Mouse (Mus musculus) limb, embryonic 14.5 days (tissue): Measurements from ENCODE around the gene Rhof. TPM values are rescaled to one million over a fixed set of nuclear protein-coding genes. Genes with fewer than 3 reads are reported as not detected.

Experiments
- ATAC-seq: fragments of 200-750 bp; cut with Nextera tagmentation; 2 replicates; pipeline ENCODE4 v1.8.0; 2017; ENCODE audit warnings: low read depth, moderate number of reproducible peaks, moderate TSS enrichment; ENCODE audit not compliant: low FRiP score
- DNase-seq: peaks from one replicate; pipeline ENCODE4 v3.0.0-alpha.2; 2015; ENCODE audit warnings: low spot score
- H3K27ac ChIP-seq: fragments of 300-500 bp; sonication (generic); replicated peaks from 2 replicates; pipeline ENCODE4 v1.5.1; 2014; ENCODE audit warnings: low read depth, mild to moderate bottlenecking, low read length, moderate library complexity, mixed read lengths
- H3K27me3 ChIP-seq: fragments of 300-500 bp; sonication (generic); 2 replicates; pipeline ENCODE4 v1.6.1; 2014; ENCODE audit warnings: low read length, mixed read lengths; ENCODE audit not compliant: control insufficient read depth, insufficient read depth
- H3K36me3 ChIP-seq: fragments of 300-500 bp; sonication (generic); 2 replicates; pipeline ENCODE4 v1.6.1; 2014; ENCODE audit warnings: mild to moderate bottlenecking, low read length, moderate library complexity, mixed read lengths; ENCODE audit not compliant: control insufficient read depth, insufficient read depth
- H3K4me1 ChIP-seq: fragments of 300-500 bp; sonication (generic); 2 replicates; pipeline ENCODE4 v1.6.1; 2014; ENCODE audit warnings: antibody characterized with exemption, low read length, mixed read lengths; ENCODE audit not compliant: control insufficient read depth, insufficient read depth
- H3K4me2 ChIP-seq: fragments of 300-500 bp; sonication (generic); replicated peaks from 2 replicates; pipeline ENCODE4 v1.6.1; 2014; ENCODE audit warnings: low read depth, mild to moderate bottlenecking, low read length, moderate library complexity; ENCODE audit not compliant: severe bottlenecking
- H3K4me3 ChIP-seq: fragments of 300-500 bp; sonication (generic); replicated peaks from 2 replicates; pipeline ENCODE4 v1.5.1; 2014; ENCODE audit warnings: low read length
- H3K9ac ChIP-seq: fragments of 300-500 bp; sonication (generic); 2 replicates; pipeline ENCODE4 v1.6.1; 2014; ENCODE audit warnings: mild to moderate bottlenecking, low read depth, low read length, moderate library complexity; ENCODE audit not compliant: severe bottlenecking
- H3K9me3 ChIP-seq: fragments of 300-500 bp; sonication (generic); 2 replicates; pipeline ENCODE4 v1.6.1; 2016; ENCODE audit warnings: low read length; ENCODE audit not compliant: control insufficient read depth
- POLR2A ChIP-seq: fragments of 200-500 bp; IDR thresholded peaks from 2 replicates; pipeline ENCODE4 v1.8.0; 2012; ENCODE audit warnings: inconsistent platforms, mild to moderate bottlenecking, moderate library complexity, borderline replicate concordance; ENCODE audit not compliant: insufficient read depth, insufficient read length; ENCODE audit errors: extremely low read depth
- WGBS: fragments of 180-500 bp; shearing (Covaris S2); extraction: QIAGEN DNeasy Blood & Tissue Kit; methylation state at CpG from one replicate; pipeline ENCODE4 v1.1.7; 2014; 5-methylcytosine and 5-hydroxymethylcytosine counted together
- polyA plus RNA-seq, 2 experiments: library from polyadenylated mRNA; depleted of rRNA in 1 of 2; stranded (reverse) in 1 of 2; unstranded in 1 of 2; fragments of >200 nt; fragmentation: Nextera tagmentation in 1 of 2; extraction: Ambion mirVana in 1 of 2; gene quantifications; 2 replicates each; pipeline versions ENCODE4 v1.2.1 to v1.2.3; 2012 to 2014

Gene Rhof
- polyA plus RNA-seq, 2 experiments, result 3.9 to 5.8 TPM

DNA sequence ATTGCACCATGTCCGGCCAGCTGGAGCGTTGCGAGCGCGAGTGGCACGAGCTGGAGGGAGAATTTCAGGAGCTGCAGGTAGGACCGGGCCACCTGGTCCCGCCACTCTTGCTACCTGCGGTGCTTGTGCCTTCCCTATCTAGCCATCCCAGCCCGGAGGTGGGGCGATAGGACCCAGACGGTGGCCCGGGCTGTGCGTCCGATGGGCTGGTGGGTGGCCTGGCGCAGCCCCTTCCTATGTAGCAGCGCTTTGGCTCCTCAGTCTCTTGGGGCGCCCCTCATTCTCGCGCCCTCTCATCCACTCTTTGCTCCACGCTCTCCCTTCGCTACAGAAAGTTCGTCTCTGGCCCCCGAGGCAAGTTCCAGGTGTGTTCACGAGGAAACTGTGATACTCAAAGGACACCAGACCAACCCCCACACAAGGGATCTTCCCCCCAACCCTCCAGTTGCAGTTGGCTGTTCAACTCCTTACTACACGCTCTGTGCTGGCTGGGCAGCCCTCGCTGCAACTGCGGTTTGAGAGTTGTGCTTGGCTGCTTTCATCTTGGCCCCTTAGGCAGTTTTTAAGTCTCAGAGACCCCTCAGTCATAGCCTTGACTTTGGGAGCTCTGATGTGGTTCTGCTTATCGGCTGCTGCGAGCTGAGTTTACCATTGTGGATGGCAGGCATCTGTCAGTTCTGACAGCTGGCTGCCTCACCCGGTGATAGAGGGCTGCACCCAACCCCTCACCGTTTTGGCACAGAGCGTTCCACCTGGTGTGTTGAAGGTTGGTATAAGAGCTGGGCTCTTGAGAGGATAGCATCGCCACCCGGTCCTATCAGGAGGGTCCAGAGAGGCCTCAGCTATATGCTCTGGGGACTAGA lies 55.8 kb downstream of the Rhof start:
- Histone ChIP-seq H3K27me3 (no peaks in the 10 kb centered on the region), H3K4me1 (peaks cover 24% of the 10 kb centered on the region), H3K27ac (peak overlapping the region; percentile 71), H3K9ac (peak overlapping the region; percentile 68), H3K4me2 (peak overlapping the region; percentile 93), H3K9me3 (no peaks in the 10 kb centered on the region), H3K4me3 (peak overlapping the region; percentile 77), H3K36me3 (no peaks in the 10 kb centered on the region)
- 4% methylated on average over 24 of the region's 35 CpGs for WGBS
- no peak for TF ChIP-seq POLR2A
- DNase-seq, result peak; percentile 45
- peak; percentile 80 for ATAC-seq

DNA sequence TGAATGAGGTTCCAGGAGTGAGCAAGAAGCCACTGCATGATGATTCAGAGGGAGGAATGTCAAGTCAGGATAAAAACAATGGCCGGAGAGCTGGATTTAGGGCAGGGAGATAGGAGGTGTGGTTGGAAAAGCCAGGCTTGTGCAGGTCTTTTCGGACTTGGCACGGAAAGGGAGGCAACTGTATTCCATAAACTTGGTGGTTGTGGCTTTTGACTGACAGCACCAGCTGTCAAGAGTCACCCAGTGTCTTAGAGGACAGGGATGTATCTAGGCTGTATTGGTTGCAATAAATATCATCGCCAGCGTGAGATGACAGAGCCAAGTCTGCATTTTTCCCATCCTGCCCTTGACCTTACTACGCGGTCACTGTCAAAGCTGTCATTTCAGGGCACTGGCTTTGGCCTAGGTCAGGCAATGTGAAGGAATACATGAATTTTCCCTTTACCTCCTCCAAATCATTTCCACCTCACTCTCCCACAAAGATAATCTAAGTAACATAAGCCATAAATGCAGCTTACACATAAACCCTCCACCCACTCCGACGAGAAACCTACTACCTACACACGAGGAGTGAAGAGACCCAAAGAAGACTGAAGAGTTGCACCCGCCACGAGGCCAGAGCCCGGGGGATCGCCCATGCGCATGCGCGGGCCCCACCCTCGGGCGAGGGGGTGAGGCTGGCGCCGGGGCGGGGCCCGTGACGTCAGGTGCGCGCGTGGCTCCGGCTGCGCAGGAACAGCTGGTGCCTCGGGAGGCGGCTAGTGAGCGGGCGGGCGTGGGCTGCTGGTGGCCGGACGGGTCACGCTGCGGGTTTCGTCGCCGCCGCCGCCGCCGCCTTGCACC lies 56.7 kb downstream of the Rhof start:
- TF ChIP-seq POLR2A, result peak; percentile 63; the same call in 1 of the 2 replicates
- ATAC-seq, result peak; percentile 95
- H3K27ac ChIP-seq, result peak overlapping the region; percentile 71

DNA sequence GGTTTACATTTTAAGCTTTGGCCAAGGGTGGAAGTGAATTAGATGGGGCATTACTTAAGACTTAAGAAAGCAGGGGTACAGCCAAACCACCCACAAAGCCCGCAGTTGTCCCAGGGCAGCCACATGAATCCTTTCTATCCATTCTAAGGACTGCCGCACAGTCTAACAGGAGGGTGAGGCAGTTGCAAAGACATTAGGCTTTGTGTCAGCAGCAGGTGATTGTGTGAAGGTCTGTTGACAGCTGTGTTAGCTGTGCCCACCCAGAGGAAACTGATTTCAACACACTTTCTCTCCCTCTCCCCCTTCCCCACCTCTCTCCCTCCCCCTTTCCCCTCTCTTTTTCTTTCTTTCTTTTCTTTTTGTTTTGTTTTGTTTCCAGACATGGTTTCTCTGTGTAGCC lies 63.8 kb downstream of the Rhof start:
- Histone ChIP-seq H3K9ac (no peak overlapping the region), H3K4me3 (no peak overlapping the region), H3K4me1 (no peaks in the 10 kb centered on the region), H3K27me3 (no peaks in the 10 kb centered on the region), H3K36me3 (no peaks in the 10 kb centered on the region), H3K27ac (no peak overlapping the region), H3K4me2 (no peak overlapping the region), H3K9me3 (no peaks in the 10 kb centered on the region)
- no peak for TF ChIP-seq POLR2A
- no peak for DNase-seq
- ATAC-seq, result no peak
- WGBS, result 97% methylated on average over 2 of the region's 2 CpGs

More for the DNA sequence above, 56.7 kb downstream of the Rhof start:
- H3K9me3 ChIP-seq, result no peaks in the 10 kb centered on the region
- H3K4me3 ChIP-seq, result peak overlapping the region; percentile 77
- H3K4me2 ChIP-seq, result peak overlapping the region; percentile 93
- H3K36me3 ChIP-seq, result no peaks in the 10 kb centered on the region
- WGBS, result 11% methylated on average over 27 of the region's 45 CpGs
- H3K27me3 ChIP-seq, result no peaks in the 10 kb centered on the region
- peak; percentile 92 for DNase-seq
- H3K9ac ChIP-seq, result peak overlapping the region; percentile 68
- peaks cover 24% of the 10 kb centered on the region for H3K4me1 ChIP-seq

DNA sequence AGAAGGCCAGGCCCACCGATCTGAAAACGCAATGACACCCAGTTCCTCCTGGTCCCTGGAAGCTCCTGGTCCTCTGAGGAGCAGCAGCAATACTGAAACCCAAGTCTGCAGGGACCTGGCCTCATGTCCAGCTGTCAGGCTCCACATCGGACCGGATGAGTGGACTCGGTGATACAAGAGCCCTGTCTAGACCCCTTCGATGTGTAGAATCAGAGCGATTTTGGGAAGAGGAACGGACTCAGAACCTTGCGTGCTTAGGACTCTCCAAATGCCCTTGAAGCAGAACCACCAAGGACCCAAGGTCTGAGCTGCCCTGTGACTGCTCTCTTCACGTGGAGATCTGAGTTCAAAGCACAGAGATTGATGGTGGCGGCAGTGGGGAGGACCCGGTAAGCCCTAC lies 64.4 kb downstream of the Rhof start, which contains the start of gene Tmem120b:
Gene Tmem120b, plus strand, starts transcription at position 301 of the 400 bp plus-strand sequence.
- Histone ChIP-seq H3K4me3 (no peak within 1 kb of the TSS), H3K27me3 (no peaks in the 10 kb centered on the region), H3K27ac (no peak within 1 kb of the TSS), H3K9ac (no peak within 1 kb of the TSS), H3K9me3 (no peaks in the 10 kb centered on the region), H3K36me3 (no peaks in the 10 kb centered on the region), H3K4me2 (no peak within 1 kb of the TSS), H3K4me1 (no peaks in the 10 kb centered on the region)
- no peak for DNase-seq
- 87% methylated on average over 12 of the region's 12 CpGs for WGBS
- no peak for TF ChIP-seq POLR2A
- ATAC-seq, result no peak

DNA sequence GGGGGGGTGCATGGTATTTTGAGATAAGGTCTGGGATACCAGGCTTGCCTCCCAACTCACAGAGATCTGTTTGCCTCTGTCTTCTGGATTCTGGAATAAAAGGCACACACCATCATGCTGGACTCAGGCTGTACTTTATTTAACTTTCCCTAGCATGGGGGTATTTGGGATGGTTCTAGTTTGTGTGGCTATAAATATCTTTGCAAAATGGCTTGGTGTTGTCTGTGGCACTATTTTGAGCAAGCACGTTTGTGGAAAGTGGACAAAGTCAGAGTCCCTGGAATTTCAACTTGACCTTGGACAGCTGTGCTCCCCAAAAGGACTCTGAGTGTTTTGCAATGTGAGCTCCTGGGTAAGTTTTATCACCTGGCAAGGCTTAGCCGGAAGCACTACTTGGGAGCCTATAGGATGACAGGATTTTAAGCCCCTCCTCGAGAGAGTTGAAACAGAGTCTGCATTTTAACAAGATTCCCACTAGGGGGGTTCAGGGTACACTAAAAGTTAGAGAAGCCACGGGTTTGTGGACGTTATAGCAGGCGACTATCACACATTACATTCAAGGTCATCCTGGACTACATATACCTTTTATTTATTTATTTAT lies 65.0 kb downstream of the Rhof start:
- peak; percentile 78 for ATAC-seq

More for the DNA sequence above, 65.0 kb downstream of the Rhof start:
- Histone ChIP-seq H3K4me3 (no peak overlapping the region), H3K27me3 (no peaks in the 10 kb centered on the region), H3K9me3 (no peaks in the 10 kb centered on the region), H3K36me3 (no peaks in the 10 kb centered on the region), H3K9ac (no peak overlapping the region), H3K27ac (no peak overlapping the region), H3K4me2 (no peak overlapping the region), H3K4me1 (no peaks in the 10 kb centered on the region)
- peak; percentile 83 for DNase-seq
- no peak for TF ChIP-seq POLR2A
- WGBS, result 16% methylated on average over 6 of the region's 6 CpGs
